Mouse (Mus musculus): Measurements from ENCODE around the gene Usp35. TPM values are rescaled to one million over a fixed set of nuclear protein-coding genes. Genes with fewer than 3 reads are reported as not detected.

The Usp35 gene
- total and polyA plus RNA-seq, 3 experiments, result 0.58 to 2.2 TPM; not detected in 1

DNA sequence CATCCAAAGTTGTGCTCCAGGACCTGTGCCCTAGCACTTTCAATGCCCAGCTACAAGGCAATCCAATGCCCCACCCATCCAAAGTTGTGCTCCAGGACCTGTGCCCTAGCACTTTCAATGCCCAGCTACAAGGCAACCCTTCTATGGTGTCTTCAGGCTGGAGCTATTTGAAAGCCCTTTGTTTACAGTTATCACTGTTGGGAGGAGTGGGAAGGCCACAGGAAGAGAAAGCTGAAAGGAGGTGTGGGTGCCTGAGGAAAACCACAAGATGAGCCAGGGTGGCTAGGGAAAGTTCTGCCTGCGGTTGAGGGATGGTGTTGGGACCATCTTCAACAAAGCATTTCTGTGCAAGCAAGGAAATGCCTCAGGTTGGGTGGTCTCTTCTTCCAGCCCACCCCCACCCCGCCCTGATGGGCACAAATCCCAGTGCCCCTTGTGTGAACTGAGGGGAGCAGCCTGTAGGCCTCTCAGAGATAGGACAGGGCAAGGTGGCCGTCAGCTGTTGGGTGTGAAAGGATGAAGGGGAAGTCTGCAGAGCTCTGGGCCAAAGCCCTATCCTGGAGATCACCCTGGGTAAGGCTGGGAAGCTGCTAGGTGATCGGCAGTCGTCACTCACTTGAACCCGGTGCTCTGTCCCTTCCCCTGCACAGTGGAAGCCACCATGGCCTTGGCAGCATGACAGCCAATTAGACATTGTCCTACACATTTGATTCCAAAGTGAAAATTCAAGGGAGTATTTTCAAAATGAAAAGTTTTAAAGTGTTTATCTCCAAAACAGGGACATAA, 1.5 kb upstream of the Usp35 start:
- Histone ChIP-seq H3K27me3 (ENCODE audit: control insufficient read depth in 1 of 2, insufficient read depth in 2 of 2, low read length in 2 of 2) (no peaks in the 10 kb centered on the region), H3K36me3 (ENCODE audit: control insufficient read depth in 1 of 2, insufficient read depth in 2 of 2, low read length in 2 of 2) (peaks cover 0 to 13% of the 10 kb centered on the region in 2 experiments; a peak in 2 of 4 replicates), H3K4me3 (ENCODE audit: control insufficient read depth in 1 of 2, insufficient read depth in 1 of 2, low read depth in 2 of 2, low read length in 2 of 2) (peak overlapping the region in 1 of 2 experiments; percentile 96; a peak in 2 of 4 replicates), H3K9me3 (replicated peaks; ENCODE audit: insufficient read depth, low read length) (no peaks in the 10 kb centered on the region), H3K79me2 (ENCODE audit: control insufficient read depth, insufficient read depth, low read length, poor library complexity) (no peaks in the 10 kb centered on the region), H3K27ac (ENCODE audit: control insufficient read depth, low read depth, low read length) (no peak overlapping the region), H3K9ac (ENCODE audit: control insufficient read depth, low read depth, low read length, poor library complexity, severe bottlenecking) (no peak overlapping the region; the same call in 1 of the 2 replicates), H3K4me1 (ENCODE audit: control insufficient read depth in 1 of 2, insufficient read depth in 2 of 2, low read length in 2 of 2) (peaks cover 13 to 28% of the 10 kb centered on the region in 2 experiments)
- DNase-seq (ENCODE audit: low read depth, low spot score), result peak; percentile 37
- TF ChIP-seq ETS1 (IDR thresholded peaks at IDR 0.05; ENCODE audit: low read depth, low read length), result peak; percentile 39; the same call in 1 of the 2 replicates
- no peak for TF ChIP-seq RAD21 (IDR thresholded peaks at IDR 0.05; ENCODE audit: low read depth, low read length)

- Histone ChIP-seq H3K9me3 (replicated peaks; ENCODE audit: insufficient read depth, low read length) (no peaks in the 10 kb centered on the region), H3K4me3 (ENCODE audit: control insufficient read depth in 1 of 2, insufficient read depth in 1 of 2, low read depth in 2 of 2, low read length in 2 of 2) (peak overlapping the region; percentile 91 to 96), H3K9ac (ENCODE audit: control insufficient read depth, low read depth, low read length, poor library complexity, severe bottlenecking) (peak overlapping the region; percentile 64), H3K79me2 (ENCODE audit: control insufficient read depth, insufficient read depth, low read length, poor library complexity) (no peaks in the 10 kb centered on the region), H3K27ac (ENCODE audit: control insufficient read depth, low read depth, low read length) (no peak overlapping the region), H3K27me3 (ENCODE audit: control insufficient read depth in 1 of 2, insufficient read depth in 2 of 2, low read length in 2 of 2) (no peaks in the 10 kb centered on the region), H3K36me3 (ENCODE audit: control insufficient read depth in 1 of 2, insufficient read depth in 2 of 2, low read length in 2 of 2) (peaks cover 0 to 13% of the 10 kb centered on the region in 2 experiments; a peak in 2 of 4 replicates), H3K4me1 (ENCODE audit: control insufficient read depth in 1 of 2, insufficient read depth in 2 of 2, low read length in 2 of 2) (peaks cover 8 to 24% of the 10 kb centered on the region in 2 experiments)
- no peak for DNase-seq (ENCODE audit: low read depth, low spot score)
- TF ChIP-seq E2F4 (IDR thresholded peaks at IDR 0.05; ENCODE audit: borderline replicate concordance, low read depth, low read length) (no peak), CTCF (IDR thresholded peaks at IDR 0.05 in 2 of 3, conservative IDR thresholded peaks at IDR 0.05 in 1 of 3; ENCODE audit: control insufficient read depth in 1 of 3, insufficient read depth in 1 of 3, low read depth in 2 of 3, low read length in 3 of 3, poor library complexity in 1 of 3, severe bottlenecking in 1 of 3) (no peak), ELF1 (IDR thresholded peaks at IDR 0.05; ENCODE audit: low read depth, low read length) (no peak), MXI1 (IDR thresholded peaks at IDR 0.05; ENCODE audit: low read depth, low read length) (peak; percentile 62; the same call in 1 of the 2 replicates), NELFE (IDR thresholded peaks at IDR 0.05; ENCODE audit: low read depth, low read length) (peak; percentile 41; the same call in 1 of the 2 replicates), MAX (IDR thresholded peaks at IDR 0.05; ENCODE audit: low read length) (0 out of 2 replicates have a peak, but pooled peaks have one; percentile 37), GABPA (IDR thresholded peaks at IDR 0.05; ENCODE audit: low read depth, low read length) (no peak), CHD2 (IDR thresholded peaks at IDR 0.05; ENCODE audit: low read length) (no peak), POLR2A (IDR thresholded peaks at IDR 0.05; ENCODE audit: control insufficient read depth in 1 of 2, insufficient read depth in 1 of 2, low read depth in 1 of 2, low read length in 2 of 2, poor library complexity in 1 of 2) (peak in 1 of 2 experiments; percentile 45; a peak in 1 of 4 replicates), RAD21 (IDR thresholded peaks at IDR 0.05; ENCODE audit: low read depth, low read length) (no peak)
Observed at GRCm38 (mm10) chr7:97332667-97333041, 834 bp upstream of the Usp35 start.

- peak overlapping the region; percentile 53 to 86 for H3K4me3 ChIP-seq (ENCODE audit: control insufficient read depth in 1 of 2, insufficient read depth in 1 of 2, low read depth in 2 of 2, low read length in 2 of 2)
- H3K36me3 ChIP-seq (ENCODE audit: control insufficient read depth in 1 of 2, insufficient read depth in 2 of 2, low read length in 2 of 2), result peaks cover 0 to 10% of the 10 kb centered on the region in 2 experiments; a peak in 2 of 4 replicates
- no peaks in the 10 kb centered on the region for H3K9me3 ChIP-seq (replicated peaks; ENCODE audit: insufficient read depth, low read length)
- no peak overlapping the region for H3K27ac ChIP-seq (ENCODE audit: control insufficient read depth, low read depth, low read length)
- H3K27me3 ChIP-seq (ENCODE audit: control insufficient read depth in 1 of 2, insufficient read depth in 2 of 2, low read length in 2 of 2), result no peaks in the 10 kb centered on the region
- H3K9ac ChIP-seq (ENCODE audit: control insufficient read depth, low read depth, low read length, poor library complexity, severe bottlenecking), result peak overlapping the region; percentile 56; the same call in 1 of the 2 replicates
- DNase-seq (ENCODE audit: low read depth, low spot score), result peak; percentile 26
- peaks cover 6 to 18% of the 10 kb centered on the region in 2 experiments for H3K4me1 ChIP-seq (ENCODE audit: control insufficient read depth in 1 of 2, insufficient read depth in 2 of 2, low read length in 2 of 2)
- no peaks in the 10 kb centered on the region for H3K79me2 ChIP-seq (ENCODE audit: control insufficient read depth, insufficient read depth, low read length, poor library complexity)
- no peak for TF ChIP-seq E2F4 (IDR thresholded peaks at IDR 0.05; ENCODE audit: borderline replicate concordance, low read depth, low read length)
- TF ChIP-seq ZC3H11A (IDR thresholded peaks at IDR 0.05; ENCODE audit: low read depth, low read length), result no peak
- TF ChIP-seq ZKSCAN1 (IDR thresholded peaks at IDR 0.05; ENCODE audit: low read depth, low read length), result no peak
- TF ChIP-seq SMC3 (IDR thresholded peaks at IDR 0.05; ENCODE audit: low read depth, low read length), result no peak
- TF ChIP-seq POLR2AphosphoS2 (IDR thresholded peaks at IDR 0.05; ENCODE audit: low read length), result no peak
- TF ChIP-seq MEF2A (IDR thresholded peaks at IDR 0.05; ENCODE audit: extremely low read depth, insufficient replicate concordance, low read depth, low read length, poor library complexity, severe bottlenecking), result no peak
- no peak for TF ChIP-seq ZMIZ1 (IDR thresholded peaks at IDR 0.05; ENCODE audit: low read depth, low read length)
- TF ChIP-seq RAD21 (IDR thresholded peaks at IDR 0.05; ENCODE audit: low read depth, low read length), result no peak
- TF ChIP-seq TBP (IDR thresholded peaks at IDR 0.05; ENCODE audit: low read depth, low read length), result no peak
- TF ChIP-seq KAT2A (conservative IDR thresholded peaks at IDR 0.05; ENCODE audit: low read depth, low read length), result no peak
- no peak for TF ChIP-seq JUND (IDR thresholded peaks at IDR 0.05; ENCODE audit: low read depth, low read length)
- no peak for TF ChIP-seq GATA1 (IDR thresholded peaks at IDR 0.05; ENCODE audit: low read depth, low read length)
- TF ChIP-seq MAFK (IDR thresholded peaks at IDR 0.05; ENCODE audit: borderline replicate concordance, low read depth, low read length), result no peak
- TF ChIP-seq MYC (IDR thresholded peaks at IDR 0.05; ENCODE audit: low read depth, low read length), result no peak
Observed at GRCm38 (mm10) chr7:97330931-97331645, 732 bp downstream of the Usp35 start.
